Mouse (Mus musculus) testis, postnatal 10 days (tissue): ENCODE measurements around the gene Cacna1c.

ENCODE experiments used
- DNase-seq: peaks from one replicate; pipeline ENCODE4 v3.0.0; 2021; ENCODE audit warnings: low spot score

The Cacna1c gene

DNA sequence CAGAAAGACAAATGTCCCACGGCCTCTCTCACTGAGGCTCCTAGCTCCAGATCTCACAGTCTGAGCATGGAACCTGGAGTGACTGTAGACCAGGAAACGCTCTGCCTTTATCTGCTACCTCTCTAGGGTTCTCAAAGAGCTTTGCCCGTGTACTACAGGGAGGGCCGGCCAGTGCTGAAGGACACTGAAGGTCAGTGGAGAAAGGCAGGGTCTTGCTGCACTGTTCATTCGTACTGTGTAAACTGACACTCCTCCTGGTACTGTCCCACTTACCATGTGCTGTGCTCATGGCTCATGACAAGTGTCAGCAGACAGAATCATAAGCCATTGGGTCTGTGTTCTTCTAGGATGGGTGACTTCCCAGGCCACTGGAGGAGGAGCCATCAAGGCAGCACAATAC, 17.2 kb upstream of the Cacna1c start:
- peak; percentile 31 for DNase-seq

DNA sequence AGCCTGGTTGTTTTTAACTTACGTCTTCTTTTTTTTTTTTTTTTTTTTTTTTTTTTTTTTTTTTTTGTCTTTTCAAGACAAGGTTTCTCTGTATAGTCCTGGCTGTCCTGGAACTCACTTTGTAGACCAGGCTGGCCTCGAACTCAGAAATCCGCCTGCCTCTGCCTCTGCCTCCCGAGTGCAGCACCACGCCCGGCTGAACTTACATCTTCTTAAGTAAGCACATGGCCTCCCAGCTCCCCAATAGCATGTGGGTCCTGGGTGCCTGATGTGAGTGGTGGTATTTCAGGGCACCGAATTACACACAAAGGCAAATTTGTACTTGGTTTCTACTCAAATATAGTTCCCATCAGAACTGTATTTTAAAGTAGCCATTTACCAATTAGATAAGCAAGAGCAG, 9.8 kb upstream of the Cacna1c start:
- peak; percentile 32 for DNase-seq

DNA sequence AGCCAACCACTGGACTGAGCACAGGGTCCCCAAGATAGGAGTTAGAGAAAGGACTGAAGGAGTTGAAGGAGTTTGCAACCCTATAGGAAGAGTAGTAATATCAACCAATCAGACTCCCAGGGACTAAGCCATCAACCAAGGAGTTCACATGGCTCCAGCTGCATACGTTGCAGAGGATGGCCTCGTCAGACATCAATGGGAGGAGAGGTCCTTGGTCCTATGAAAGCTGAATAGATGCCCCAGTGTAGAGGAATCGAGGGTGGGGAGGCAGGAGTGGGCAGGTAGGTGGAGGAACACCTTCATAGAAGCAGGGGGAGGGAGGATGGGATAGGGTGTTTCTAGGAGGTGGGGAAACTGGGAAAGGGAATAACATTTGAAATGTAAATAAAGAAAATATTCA, 8.7 kb upstream of the Cacna1c start:
- peak; percentile 22 for DNase-seq

DNA sequence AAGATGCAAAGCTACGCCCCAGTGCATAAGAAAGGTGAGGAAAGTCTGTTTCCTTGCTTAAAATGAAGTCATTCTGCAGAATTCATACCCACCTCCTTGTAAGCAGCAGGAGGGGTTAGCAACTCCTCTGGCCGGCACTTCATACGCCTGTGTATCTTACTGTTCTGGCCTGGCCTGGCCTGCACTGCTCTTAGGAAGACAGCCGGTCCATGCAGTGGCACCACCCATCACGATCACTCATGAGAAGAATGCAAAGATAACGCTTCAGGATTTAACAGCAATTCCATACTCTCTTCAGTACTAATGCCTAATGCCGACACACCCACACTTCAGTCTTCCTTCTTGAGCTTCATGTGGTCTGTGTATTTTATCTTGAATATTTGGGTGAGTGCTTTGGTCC, 8.1 kb upstream of the Cacna1c start:
- DNase-seq, result peak; percentile 25

DNA sequence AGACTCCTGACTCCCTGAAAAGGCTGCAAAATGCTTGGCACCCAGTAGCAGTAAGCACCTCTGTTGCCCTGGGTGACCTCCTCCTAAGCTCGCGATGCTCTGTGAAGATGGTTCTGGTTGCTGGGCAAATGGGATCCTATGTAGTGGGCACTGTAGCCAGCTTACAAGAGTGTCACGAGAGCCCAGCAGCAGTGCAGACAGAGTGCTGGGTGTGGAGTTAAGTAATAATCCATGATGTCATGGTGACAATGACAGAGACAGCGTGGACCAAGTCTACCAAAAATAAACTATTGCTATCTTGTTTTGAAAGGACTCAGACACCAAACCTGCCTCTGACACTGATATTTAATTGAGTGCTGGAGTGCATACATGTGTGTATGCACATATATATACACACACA, 5.4 kb upstream of the Cacna1c start:
- no peak for DNase-seq

DNA sequence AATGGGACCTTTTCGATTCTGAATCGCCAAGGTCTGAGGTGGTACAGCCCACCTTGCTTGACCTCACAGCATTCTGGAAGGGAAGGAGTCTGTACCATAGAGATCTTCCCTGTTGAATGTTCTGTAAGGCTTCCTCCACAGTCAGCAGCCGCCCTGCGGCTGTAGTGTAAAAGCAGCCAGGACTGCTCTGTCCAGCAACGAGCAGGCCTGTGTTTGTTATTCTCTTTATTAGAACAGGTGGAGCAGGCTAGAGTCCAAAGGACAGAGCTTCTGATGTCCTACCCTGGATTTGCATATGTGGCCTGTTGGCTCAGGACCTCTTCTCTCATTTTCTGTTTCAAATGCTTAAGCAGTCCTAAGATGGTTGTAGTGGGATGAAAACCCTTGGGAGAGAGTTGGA, 4.1 kb upstream of the Cacna1c start:
- DNase-seq, result no peak

DNA sequence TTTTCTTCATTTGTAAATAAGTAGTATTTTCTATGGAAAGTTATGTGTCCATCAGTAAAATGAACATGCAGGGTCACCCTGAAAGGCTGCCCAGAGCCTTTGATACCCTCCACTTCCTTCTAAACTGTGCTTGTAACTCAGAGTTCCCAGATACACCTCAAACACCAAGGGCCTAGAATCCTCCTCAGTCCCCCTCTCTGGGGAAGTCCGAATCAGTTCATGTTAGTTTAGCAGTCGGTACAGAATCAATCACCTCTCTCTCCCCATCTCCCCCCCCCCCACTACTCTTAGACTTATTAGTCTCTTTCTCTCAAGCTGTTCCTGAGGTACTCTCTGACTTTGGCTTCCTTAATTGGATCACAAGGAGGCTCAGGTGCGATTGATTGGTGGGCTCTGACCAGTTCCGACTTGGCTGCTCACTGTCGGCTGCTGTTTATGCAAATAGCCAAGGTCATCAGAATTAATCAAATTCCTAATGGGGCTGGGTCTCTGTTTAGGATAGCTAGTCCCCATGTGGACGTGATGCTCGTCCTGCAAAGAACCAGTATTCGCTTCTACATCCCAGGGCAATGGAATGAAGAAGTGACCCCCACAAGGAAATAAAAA, 3.2 kb upstream of the Cacna1c start:
- DNase-seq, result no peak

DNA sequence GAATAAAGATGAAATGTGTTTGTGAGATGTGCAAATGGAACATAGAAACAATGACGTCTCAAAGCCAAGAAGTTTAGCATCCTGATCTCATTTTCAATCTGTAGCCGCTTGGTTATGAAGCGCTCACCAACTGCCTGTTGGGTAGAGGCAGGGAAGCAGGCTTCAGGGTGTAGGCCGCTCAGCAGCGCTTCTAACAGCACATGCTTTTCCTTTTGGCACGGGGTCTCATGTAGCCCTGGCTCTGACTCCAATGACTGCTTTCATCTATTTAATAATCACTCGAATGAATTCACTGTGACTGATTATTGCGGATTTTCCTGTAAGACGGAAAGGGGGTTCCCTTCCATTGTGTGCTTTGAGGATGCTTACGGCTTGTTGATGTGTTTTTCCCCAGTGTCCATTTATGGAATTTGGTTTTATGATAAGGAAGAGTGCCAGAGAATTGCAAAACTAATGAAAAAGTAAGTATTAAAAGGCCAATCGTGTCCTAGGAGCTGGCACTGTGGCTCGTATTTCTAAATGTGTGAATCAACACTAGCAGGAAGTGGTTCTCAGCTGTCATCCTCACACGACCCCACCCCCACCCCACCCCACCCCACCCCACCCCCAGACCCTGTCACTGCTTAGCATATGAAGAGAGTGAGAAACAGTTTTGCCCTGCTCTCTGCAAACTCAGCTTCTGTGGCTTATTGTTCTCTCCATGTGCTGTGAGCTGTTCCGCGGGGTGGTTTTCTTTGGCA, 2.5 kb upstream of the Cacna1c start:
- no peak for DNase-seq

DNA sequence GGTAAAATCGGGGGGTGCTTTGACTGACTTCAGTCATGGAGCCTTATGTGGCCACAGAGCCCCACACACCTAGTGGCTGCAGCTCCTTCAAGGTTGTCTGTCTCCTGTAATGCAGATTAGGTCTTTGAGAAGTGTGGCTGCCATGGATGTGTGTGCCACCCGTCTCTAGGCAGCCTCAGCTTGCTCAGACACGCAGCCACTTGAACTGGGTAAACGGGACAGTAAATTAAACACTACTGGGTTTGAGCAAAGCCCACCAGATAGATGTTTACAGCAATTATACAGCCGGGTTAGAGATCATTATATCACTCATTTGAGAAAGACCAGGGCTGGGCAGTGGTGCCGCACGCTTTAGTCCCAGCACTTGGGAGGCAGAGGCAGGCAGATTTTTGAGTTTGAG, 1.6 kb downstream of the Cacna1c start:
- no peak for DNase-seq

DNA sequence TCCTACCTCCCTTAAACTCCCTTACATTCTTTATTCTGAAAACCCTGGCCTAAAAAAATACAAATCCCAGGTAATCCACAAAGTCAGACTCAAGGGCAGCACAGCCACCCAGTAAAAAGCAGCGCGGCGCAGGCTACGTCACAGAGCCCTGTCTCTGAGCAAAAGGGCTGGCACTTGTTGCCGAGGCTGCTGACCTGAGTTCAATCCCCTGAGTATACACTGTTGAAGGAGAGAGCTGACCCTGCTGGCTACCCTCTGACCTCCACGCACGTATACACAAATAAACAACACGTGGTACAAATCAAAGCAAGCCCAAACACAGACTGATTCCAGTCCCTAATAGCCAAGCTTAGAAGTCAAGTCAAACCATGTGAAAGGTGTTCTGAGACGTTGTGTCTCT, 2.1 kb downstream of the Cacna1c start:
- DNase-seq, result no peak

DNA sequence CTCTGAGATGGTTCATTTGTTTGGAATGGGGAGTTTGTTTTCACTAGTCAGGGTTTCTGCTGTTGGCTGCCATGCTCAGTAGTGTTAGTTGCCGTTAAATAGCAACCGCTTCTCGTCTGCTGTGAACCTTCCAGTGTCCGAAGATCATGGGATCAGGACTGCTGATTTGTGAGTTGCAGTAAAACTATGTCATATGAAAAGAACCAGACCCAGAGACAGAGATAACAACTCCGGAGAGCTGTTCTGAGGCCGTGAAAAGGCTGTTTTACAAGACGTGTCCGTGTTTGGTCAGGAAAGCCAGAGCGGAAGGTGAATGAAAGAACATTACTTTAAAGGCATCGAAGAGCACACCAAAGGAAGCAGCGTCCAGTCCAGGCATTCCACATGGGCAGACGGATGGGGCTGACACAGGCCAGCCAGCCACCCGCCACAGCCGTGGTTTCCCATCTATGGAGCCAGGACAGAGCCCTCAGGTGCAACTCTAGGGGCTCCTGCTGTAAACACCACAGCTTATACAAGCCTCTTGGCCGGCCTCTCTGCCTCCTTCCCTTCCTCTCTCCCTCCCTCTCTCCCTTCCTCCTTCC, 2.6 kb downstream of the Cacna1c start:
- DNase-seq, result no peak

DNA sequence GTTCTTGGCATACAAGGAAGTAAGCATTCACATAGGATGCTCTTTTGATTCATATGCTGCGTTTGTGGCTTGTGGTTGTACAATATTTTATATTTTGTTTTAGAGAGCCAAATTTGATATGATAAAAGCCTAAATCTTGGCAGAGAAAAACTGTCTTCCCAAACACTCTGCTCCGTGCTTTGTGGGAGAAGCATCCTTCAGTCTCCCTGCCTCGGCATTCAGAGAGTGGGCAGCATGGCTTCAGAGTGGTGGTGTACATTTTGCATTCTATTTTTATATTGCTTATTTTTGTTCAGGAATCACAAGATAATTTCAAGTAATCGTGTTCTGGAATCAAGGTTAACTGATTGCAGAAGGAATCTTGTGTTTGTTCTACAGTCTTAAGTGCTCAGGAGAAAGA, 4.7 kb downstream of the Cacna1c start:
- no peak for DNase-seq

DNA sequence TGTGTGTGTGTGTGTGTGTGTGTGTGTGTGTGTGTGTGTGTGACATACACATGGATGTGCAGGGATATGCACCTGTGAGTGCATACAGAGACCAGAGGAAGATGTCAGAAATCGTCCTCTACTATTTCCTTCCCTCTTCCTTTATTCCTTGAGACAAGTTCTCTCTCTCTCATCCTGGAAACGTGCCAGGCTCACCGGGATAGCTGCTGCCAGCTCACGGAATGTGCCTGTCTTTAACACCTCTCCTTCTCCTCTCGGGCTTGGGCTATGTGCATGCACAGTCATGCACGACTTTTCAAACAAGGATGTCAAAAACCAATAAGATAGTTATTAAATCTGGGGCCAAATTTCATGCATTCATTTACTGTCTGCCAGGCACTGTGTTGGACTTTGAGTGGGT, 8.6 kb downstream of the Cacna1c start:
- DNase-seq, result no peak

DNA sequence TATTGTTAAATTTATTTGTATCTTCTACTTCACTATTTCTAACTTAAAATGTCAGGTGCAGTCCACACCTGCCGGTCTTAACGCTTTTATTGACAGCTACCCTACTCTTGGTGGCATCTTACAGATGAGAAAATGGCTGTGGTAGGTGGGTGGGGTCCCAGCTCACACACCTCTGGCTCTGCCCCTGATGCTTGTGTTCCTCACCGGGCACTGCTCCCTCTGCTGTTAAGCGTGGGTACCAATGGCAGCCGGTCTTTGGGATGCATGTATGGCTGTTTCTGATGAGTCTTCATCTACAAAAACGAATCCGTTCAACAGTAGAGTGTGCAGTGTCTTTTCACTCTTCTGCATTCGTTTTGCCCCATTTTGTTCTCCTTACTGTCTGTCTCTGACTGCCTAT, 9.6 kb downstream of the Cacna1c start:
- no peak for DNase-seq

DNA sequence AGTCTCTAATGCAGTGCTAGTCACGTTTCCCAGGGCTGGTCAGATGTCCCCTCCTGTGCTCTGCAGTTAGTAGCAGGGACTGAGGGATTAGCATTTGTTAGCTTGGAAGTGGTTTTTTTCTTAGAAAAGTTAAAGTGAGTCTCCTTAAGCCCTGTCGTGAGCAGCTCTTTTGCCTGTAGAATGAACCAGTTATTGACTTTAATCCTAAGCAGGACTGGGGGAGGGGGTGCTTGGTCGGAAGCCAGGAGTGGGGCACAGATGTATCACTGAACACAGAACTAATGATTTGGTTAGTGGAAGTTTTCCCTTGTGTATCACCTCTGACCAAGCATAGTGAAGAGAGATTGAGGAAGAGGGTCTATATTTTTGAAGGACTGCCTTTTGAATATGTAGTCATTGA, 12.4 kb downstream of the Cacna1c start:
- DNase-seq, result no peak

DNA sequence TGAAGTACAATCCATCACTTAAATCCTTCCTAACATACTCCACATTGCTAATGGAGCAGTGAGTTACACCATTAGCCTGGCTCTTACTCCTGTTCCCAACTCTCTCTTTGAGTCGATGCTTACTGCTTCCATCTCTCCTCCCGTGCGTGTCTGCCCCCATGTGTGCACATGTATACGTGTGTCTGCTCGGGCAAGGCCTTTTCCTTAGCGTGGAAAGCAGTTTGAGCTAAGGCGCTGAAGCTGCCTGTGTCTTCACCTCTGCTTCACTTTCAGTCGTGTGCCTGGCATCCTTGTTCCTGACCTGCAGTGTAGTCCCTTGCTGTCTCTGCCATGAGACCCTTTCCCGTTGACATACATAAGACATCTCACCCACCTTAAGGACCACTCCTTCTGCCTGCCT, 14.0 kb downstream of the Cacna1c start:
- DNase-seq, result no peak

DNA sequence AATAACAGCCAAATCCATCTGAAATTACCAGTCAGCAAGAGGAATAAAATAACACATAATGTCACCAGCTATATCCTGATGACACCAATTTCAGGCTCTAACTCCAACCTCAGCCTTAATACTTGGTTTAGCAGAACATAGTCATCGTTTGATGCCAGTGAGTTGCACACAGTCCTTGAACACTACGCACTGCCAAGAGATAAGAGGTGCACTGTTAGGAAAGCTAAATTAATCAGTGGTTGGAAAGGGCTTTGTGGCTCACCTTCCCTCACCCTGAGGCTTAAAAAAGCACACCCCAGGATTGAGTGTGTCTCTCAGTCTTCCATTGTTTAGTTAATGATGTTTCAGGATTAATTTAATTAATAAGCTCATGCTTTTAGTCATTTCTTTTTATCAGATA, 16.0 kb downstream of the Cacna1c start:
- no peak for DNase-seq

DNA sequence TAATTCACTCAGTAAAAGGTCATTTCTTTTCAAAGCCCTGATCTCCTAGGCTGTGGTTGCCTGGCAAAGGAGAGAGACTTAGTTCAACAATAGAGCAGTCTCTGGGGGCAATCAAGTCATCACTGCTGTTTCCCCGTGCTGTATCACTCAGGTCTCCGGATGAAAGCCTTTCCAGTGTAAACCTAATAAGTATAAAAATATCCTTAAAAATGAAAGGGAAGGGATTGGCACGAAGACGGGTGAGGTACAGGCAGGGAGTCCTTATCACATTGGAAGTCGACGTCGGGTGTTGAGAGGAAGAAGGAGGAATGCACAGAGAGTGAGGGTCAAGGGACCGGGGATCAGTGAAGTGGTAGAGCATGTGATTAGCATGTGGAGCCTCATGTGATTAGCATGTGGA, 19.1 kb downstream of the Cacna1c start:
- no peak for DNase-seq

DNA sequence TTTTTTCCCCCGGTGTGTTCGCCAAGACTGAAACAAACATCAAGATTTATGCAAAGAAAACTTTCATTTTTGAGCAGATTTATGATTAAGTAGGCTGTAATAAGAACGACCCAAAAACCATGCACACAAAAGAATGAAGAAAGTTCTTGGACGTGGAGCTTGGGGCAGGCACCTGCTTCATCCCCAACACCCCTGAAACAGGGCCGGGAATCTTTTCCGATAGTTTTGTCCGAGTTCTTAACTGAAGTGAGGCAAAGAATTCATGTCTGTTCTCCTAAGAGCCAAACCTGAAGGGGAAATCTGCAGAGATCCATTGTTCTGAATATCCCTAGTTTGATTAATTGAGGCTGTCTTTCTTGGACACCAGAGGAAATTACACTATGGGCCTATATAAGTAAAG, 20.1 kb downstream of the Cacna1c start:
- no peak for DNase-seq

DNA sequence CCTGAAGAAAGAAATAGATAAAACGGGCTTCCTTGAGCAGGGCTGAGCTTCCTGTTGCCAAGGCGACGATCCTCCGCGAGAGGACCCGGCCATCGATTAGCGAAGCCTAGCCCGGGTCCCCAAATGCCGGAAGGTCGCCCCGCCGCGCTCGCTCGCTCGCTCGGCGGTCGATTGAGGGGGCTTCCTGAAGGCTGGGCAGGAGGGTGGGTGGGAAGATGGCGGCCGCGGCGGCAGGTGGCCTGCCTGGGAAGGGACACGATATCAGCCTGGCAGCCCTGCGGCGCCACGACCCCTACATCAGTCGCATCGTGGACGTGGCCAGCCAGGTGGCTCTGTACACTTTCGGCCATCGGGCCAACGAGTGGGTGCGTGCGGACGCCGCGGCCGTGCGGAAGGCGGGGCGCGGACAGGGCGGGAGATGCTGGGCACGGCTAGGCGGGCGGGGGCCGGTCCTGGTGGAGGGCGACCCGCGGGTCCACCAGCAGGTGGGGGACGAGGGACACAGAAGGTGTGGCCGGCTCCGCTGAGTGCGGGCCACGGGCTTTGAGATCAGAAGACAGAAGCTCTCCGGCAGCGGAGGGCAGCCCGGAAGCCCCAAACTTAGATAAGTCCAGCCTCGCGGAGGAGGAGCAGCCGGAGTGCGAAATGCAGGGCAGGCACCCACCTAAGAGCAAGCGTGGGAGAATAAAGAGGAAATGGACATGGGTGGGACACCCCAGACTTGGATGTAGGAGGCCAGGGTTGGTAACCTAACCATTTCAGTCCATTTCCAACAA, 21.0 kb downstream of the Cacna1c start, which contains the start of gene Dcp1b:
Dcp1b (plus strand) TSS at position 176 of the 776 bp plus-strand sequence.
- peak; percentile 94 for DNase-seq

DNA sequence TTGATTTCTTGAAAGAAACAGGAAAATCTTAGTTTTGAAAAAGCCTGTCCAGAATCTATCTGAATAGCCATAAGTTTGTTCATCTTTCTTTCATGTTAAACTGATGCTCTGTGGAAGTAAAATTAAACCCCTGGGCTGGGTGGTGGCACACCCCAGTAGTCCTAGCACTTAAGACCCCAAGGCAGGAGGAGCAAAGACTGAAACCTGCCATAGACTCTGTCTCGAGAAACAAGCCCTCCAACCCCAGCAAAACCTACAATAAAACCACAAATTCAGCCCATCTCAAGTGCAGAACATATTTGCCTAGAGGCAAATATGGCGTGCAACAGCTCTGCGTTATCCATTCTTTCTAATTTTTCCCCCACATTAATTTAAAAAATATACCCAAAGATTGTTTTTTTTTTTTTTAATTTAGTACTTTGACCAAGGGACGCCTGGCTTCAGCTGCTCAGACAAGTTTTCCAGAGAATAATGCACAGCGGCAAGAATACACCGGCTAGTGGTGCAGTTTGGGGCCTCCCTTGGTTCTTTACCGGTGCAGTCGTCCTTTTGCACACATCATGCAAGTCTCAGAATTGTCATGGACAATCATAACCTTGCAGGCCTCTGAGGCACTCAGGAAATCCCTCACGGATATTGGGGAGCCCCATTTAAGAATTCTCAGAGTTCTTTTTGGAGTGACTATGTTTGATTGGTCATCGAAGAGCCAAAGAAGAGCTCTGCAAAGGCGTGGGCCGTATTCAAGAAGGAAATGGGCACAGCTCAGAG, 21.7 kb downstream of the Cacna1c start:
- no peak for DNase-seq

DNA sequence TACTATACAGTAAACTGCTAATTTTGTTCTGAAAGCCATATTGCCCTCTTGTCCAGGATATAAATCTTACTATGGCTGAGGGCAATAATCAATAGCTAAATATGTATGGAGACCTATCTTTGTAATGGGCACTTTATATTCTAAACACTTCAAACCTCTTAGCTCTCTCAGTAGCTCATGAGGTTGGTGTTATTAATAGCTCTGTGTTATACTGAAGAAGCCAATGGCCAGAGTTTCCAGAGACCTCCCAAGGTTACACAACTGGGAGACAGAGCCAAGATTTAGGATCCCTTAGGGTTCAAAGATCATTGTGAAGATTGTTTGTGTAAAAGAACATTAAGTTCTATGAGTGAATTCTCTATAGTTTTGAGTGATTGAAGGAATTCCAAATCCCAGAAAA, 30.5 kb downstream of the Cacna1c start:
- DNase-seq, result no peak
